Mouse (Mus musculus) heart, postnatal 0 days (tissue): ENCODE measurements around the gene Rhbg.

ENCODE experiments used
- CTCF ChIP-seq: IDR thresholded peaks from 2 replicates; pipeline ENCODE4 v1.5.1; 2016; ENCODE audit warnings: antibody characterized with exemption, control low read depth, low read depth
- EP300 ChIP-seq: IDR thresholded peaks from 2 replicates; pipeline ENCODE4 v1.6.1; 2016; ENCODE audit warnings: antibody characterized with exemption, low read depth

GRCm38 (mm10) chr3:88254268-88254926 is at the start of gene Rhbg:
- no peak for TF ChIP-seq EP300
- TF ChIP-seq CTCF: no peak
